Mouse (Mus musculus) liver, embryonic 14.5 days (tissue): ENCODE results near the gene Insm1.

Experiments used
- CTCF ChIP-seq: IDR thresholded peaks from 2 replicates; pipeline ENCODE4 v1.5.1; 2016; ENCODE audit warnings: antibody characterized with exemption, low read depth, control low read depth
- EP300 ChIP-seq: IDR thresholded peaks from 2 replicates; pipeline ENCODE4 v1.6.1; 2016; ENCODE audit warnings: antibody characterized with exemption, low read depth

DNA sequence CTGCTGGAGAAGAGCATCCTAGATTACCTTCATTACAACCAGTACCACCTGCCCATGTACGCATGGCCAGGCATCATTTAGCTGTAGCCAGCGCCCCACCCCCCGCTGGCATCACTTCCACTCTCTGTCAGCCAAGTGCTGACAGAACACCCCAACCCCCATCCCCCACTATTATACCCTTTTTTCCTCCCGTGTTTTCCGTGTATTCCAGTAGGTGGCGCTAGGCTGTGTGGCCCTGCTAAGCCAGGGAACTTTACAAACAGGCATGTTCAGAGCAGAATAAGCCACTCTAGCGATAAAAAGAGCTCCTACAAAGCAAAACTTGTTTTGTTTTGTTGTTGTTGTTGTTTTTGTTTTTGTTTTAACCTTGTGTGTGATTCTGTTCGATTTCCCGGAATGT is 7.0 kb upstream of the Insm1 start:
- TF ChIP-seq CTCF (peak; percentile 75), EP300 (no peak)
